In the genomic region with DNA sequence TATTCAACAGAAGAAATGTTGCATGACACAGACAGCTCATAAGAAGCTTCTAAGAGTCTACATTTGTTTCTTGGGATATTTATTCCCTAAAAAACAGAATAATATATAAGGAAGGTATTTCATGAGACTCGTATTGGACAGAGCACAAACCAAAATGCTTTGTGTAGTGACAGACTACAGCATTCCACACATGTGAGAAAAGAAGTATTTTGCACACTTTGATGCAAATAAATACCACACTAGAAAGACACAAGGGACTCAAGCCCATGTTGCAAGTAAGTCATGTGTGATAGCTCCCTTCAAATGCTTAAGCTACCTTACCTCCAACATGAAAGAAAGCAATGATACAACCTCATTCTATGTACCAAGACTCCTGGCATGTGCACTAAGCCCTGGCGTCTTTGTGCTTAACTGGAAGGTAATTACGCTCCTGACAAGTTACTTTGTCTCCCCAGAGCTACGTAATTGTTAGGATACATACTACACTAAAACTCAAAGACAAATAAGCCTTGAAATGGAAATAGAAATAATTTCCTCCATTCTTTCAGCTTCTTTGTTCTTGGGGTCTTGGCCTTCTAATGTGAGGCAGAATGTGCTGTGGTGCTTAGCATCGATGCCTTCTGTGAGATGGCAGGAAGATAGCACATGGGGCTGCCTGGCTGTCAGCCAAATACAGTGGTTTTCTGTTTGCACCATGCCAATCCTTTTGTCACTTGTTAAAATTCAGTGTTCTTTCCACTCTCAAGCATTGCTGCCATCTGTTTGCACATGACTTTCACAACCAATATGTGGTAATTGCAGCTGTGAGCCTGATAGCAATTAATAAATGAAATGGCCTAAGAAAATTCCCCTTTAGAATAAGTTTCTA, we compare ENCODE assay signal across 11 mouse cellular contexts.
A peak's percentile ranks its signal among the peaks of the same experiment; 100 is the strongest.
DNase-seq lines count a peak whose midpoint lies in the region; ATAC-seq and TF ChIP-seq lines count a peak whose summit lies in the region.
"Had no signal": no experiment of that assay in that cellular context is flagged by ENCODE, and none has a peak within 500 bp of the region (broad histone marks: within the 10 kb centered on the region; RNA-seq: fewer than 3 reads in every experiment).

No protein-coding gene starts in this region.

- H3K9ac ChIP-seq in midbrain, embryonic 13.5 days (replicated peaks) = no peak overlapping the region
- no peak overlapping the region for H3K9ac ChIP-seq in forebrain, postnatal 0 days
- H3K9ac ChIP-seq: embryonic facial prominence, embryonic 15.5 days had no signal

- TF ChIP-seq CTCF in forebrain, postnatal 0 days (IDR thresholded peaks at IDR 0.05; ENCODE audit: low read depth) = no peak

- H3K4me1 ChIP-seq in midbrain, embryonic 13.5 days (replicated peaks) = no peaks in the 10 kb centered on the region
- no peaks in the 10 kb centered on the region for H3K4me1 ChIP-seq in midbrain, embryonic 10.5 days
- no peaks in the 10 kb centered on the region for H3K4me1 ChIP-seq in forebrain, postnatal 0 days (ENCODE audit: insufficient read depth)
- H3K4me1 ChIP-seq: embryonic facial prominence, embryonic 15.5 days had no signal

- DNase-seq in midbrain, embryonic 10.5 days (ENCODE audit: low spot score) = no peak
- DNase-seq in forebrain, postnatal 0 days = peak; percentile 91
- DNase-seq in left cerebral cortex, postnatal 14 days (ENCODE audit: low spot score in 2 of 2) = peak; percentile 15 to 46
- DNase-seq in telencephalon, adult 2 months (ENCODE audit: low read depth, low spot score) = peak; percentile 33
- no peak for DNase-seq in adrenal gland, postnatal 4 days (ENCODE audit: low spot score in 2 of 2)
- DNase-seq in urinary bladder, postnatal 4 days (ENCODE audit: low spot score in 2 of 2) = no peak
- DNase-seq: kidney, adult 11 months; thymus, postnatal 36 days had no signal

- WGBS in midbrain, embryonic 13.5 days = 54% methylated on average over 5 of the region's 5 CpGs
- WGBS in midbrain, embryonic 10.5 days = 88% methylated on average over 5 of the region's 5 CpGs
- WGBS in forebrain, postnatal 0 days = 13% methylated on average over 5 of the region's 5 CpGs

- H3K36me3 ChIP-seq in midbrain, embryonic 13.5 days = no peaks in the 10 kb centered on the region
- H3K36me3 ChIP-seq in midbrain, embryonic 10.5 days = no peaks in the 10 kb centered on the region
- no peaks in the 10 kb centered on the region for H3K36me3 ChIP-seq in forebrain, postnatal 0 days (ENCODE audit: insufficient read depth)
- H3K36me3 ChIP-seq: embryonic facial prominence, embryonic 15.5 days had no signal

- intact Hi-C loops in left cerebral cortex, postnatal 14 days (cut with DNase I) = no loop called here

- no peak overlapping the region for H3K4me3 ChIP-seq in midbrain, embryonic 13.5 days (replicated peaks)
- H3K4me3 ChIP-seq in midbrain, embryonic 10.5 days = no peak overlapping the region
- no peak overlapping the region for H3K4me3 ChIP-seq in forebrain, postnatal 0 days (ENCODE audit: low read depth, low read length)
- H3K4me3 ChIP-seq: embryonic facial prominence, embryonic 15.5 days had no signal

- H3K27me3 ChIP-seq in midbrain, embryonic 13.5 days = no peaks in the 10 kb centered on the region
- H3K27me3 ChIP-seq in midbrain, embryonic 10.5 days (ENCODE audit: low read depth, poor library complexity, severe bottlenecking) = no peaks in the 10 kb centered on the region
- no peaks in the 10 kb centered on the region for H3K27me3 ChIP-seq in forebrain, postnatal 0 days (ENCODE audit: insufficient read depth, low read length)
- H3K27me3 ChIP-seq: embryonic facial prominence, embryonic 15.5 days had no signal

- peak overlapping the region; percentile 62; the same call in 1 of the 2 replicates for H3K27ac ChIP-seq in midbrain, embryonic 13.5 days
- no peak overlapping the region for H3K27ac ChIP-seq in midbrain, embryonic 10.5 days (replicated peaks)
- H3K27ac ChIP-seq in forebrain, postnatal 0 days (ENCODE audit: low read depth, low read length) = peak overlapping the region; percentile 71
- H3K27ac ChIP-seq: embryonic facial prominence, embryonic 15.5 days had no signal

- no peaks in the 10 kb centered on the region for H3K9me3 ChIP-seq in midbrain, embryonic 13.5 days
- no peaks in the 10 kb centered on the region for H3K9me3 ChIP-seq in midbrain, embryonic 10.5 days (replicated peaks)
- H3K9me3 ChIP-seq in forebrain, postnatal 0 days (ENCODE audit: low read length) = no peaks in the 10 kb centered on the region
- H3K9me3 ChIP-seq: embryonic facial prominence, embryonic 15.5 days had no signal

- peak; percentile 89 for ATAC-seq in midbrain, embryonic 13.5 days
- ATAC-seq in forebrain, postnatal 0 days = peak; percentile 97

- H3K4me2 ChIP-seq in midbrain, embryonic 13.5 days (replicated peaks) = no peak overlapping the region
- H3K4me2 ChIP-seq in forebrain, postnatal 0 days (ENCODE audit: low read depth) = no peak overlapping the region
- H3K4me2 ChIP-seq: embryonic facial prominence, embryonic 15.5 days; heart, embryonic 11.5 days had no signal

Comparison
In these comparisons a context has a peak if more than half of its experiments do, and no peak if none do; other contexts are left out.
1. DNase-seq: peak in forebrain, postnatal 0 days (single experiment), left cerebral cortex, postnatal 14 days (2 of 2) and telencephalon, adult 2 months (single experiment); none in midbrain, embryonic 10.5 days (single experiment), adrenal gland, postnatal 4 days (0 of 2) and urinary bladder, postnatal 4 days (0 of 2).